Comparison of ENCODE assay signal across 32 mouse cellular contexts in the genomic region with DNA sequence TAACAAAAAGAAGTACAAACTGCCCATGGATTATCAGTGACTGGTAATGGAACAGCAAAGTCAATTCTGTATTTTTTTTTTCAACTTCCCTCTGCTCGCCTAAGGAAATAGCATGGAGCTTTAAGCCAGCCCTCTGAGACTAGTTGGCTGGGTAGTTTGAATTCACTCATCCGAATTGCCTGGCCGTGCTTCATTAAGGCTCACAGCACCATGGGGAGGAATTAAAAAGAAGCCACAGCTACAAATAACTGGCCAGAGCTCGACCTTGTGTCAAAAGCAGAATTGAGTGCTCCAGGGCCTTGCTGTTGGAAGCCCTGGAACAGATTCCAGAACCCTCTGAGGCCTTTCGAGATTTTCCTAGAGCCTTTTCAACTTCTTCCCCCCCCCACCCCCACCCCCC. TPM values are rescaled to one million over a fixed set of nuclear protein-coding genes. Genes with fewer than 3 reads are reported as not detected.
DNase-seq lines count a peak whose midpoint lies in the region; ATAC-seq and TF ChIP-seq lines count a peak whose summit lies in the region.
"Had no signal": no experiment of that assay in that cellular context is flagged by ENCODE, and none has a peak within 500 bp of the region (broad histone marks: within the 10 kb centered on the region; RNA-seq: fewer than 3 reads in every experiment).

No protein-coding gene starts in this region.

- H3K4me1 ChIP-seq in hindbrain, postnatal 0 days (ENCODE audit: insufficient read depth, low read length), result no peaks in the 10 kb centered on the region
- H3K4me1 ChIP-seq in hindbrain, embryonic 16.5 days (ENCODE audit: control insufficient read depth, insufficient read depth, low read depth, low read length), result no peaks in the 10 kb centered on the region; the same call in none of the 2 replicates
- H3K4me1 ChIP-seq in midbrain, postnatal 0 days (ENCODE audit: insufficient read depth, low read length), result peaks cover 6% of the 10 kb centered on the region; the same call in 1 of the 2 replicates
- 0 out of 2 replicates have a peak, but pooled peaks cover 10% of the 10 kb centered on the region for H3K4me1 ChIP-seq in midbrain, embryonic 15.5 days
- H3K4me1 ChIP-seq in lung, adult 2 months (ENCODE audit: control insufficient read depth, insufficient read depth, low read length), result no peaks in the 10 kb centered on the region
- H3K4me1 ChIP-seq: embryonic facial prominence, embryonic 13.5 days; hindbrain, embryonic 10.5 days had no signal

- no peaks in the 10 kb centered on the region for H3K9me3 ChIP-seq in hindbrain, postnatal 0 days (ENCODE audit: low read length)
- H3K9me3 ChIP-seq in hindbrain, embryonic 16.5 days (ENCODE audit: control insufficient read depth, low read length), result no peaks in the 10 kb centered on the region
- no peaks in the 10 kb centered on the region for H3K9me3 ChIP-seq in midbrain, postnatal 0 days (ENCODE audit: low read length)
- no peaks in the 10 kb centered on the region for H3K9me3 ChIP-seq in midbrain, embryonic 15.5 days
- H3K9me3 ChIP-seq: embryonic facial prominence, embryonic 10.5 days; embryonic facial prominence, embryonic 13.5 days; forebrain, embryonic 12.5 days; forebrain, embryonic 15.5 days; heart, embryonic 12.5 days; heart, embryonic 15.5 days; hindbrain, embryonic 10.5 days; hindbrain, embryonic 13.5 days had no signal

- no peak for TF ChIP-seq POLR2A in lung, adult 2 months (IDR thresholded peaks at IDR 0.05; ENCODE audit: borderline replicate concordance, extremely low read depth, low read depth, low read length)

- DNase-seq in gastrocnemius, postnatal 25 days, result peak; percentile 20
- DNase-seq in gastrocnemius, postnatal 14 days, result no peak
- DNase-seq in hindbrain, postnatal 0 days (ENCODE audit: low spot score), result peak; percentile 23
- peak; percentile 32 for DNase-seq in midbrain, postnatal 0 days (ENCODE audit: low spot score)
- peak; percentile 8 for DNase-seq in skeletal muscle tissue, adult 2 months (ENCODE audit: low read depth, low spot score)
- DNase-seq in lung, adult 2 months, result no peak
- DNase-seq: adrenal gland, adult 8-10 months; adrenal gland, postnatal 25 days; cerebellum, adult 11-12 months; cerebellum, adult 8-10 months; cerebellum, postnatal 36 days; embryo, embryonic 11 days; heart, adult 18-20 months; heart, postnatal 36 days had no signal

- no peak overlapping the region for H3K9ac ChIP-seq in hindbrain, postnatal 0 days (replicated peaks; ENCODE audit: low read length)
- H3K9ac ChIP-seq in hindbrain, embryonic 16.5 days (ENCODE audit: low read depth, low read length), result no peak overlapping the region
- no peak overlapping the region for H3K9ac ChIP-seq in midbrain, postnatal 0 days (replicated peaks; ENCODE audit: low read length, poor library complexity, severe bottlenecking)
- H3K9ac ChIP-seq in midbrain, embryonic 15.5 days, result no peak overlapping the region
- H3K9ac ChIP-seq: embryonic facial prominence, embryonic 13.5 days; forebrain, embryonic 12.5 days; forebrain, embryonic 15.5 days; heart, embryonic 12.5 days; heart, embryonic 15.5 days; hindbrain, embryonic 13.5 days had no signal

- no peak overlapping the region for H3K4me2 ChIP-seq in hindbrain, postnatal 0 days (ENCODE audit: low read depth, low read length)
- H3K4me2 ChIP-seq in hindbrain, embryonic 16.5 days (ENCODE audit: low read length), result no peak overlapping the region
- no peak overlapping the region for H3K4me2 ChIP-seq in midbrain, postnatal 0 days (ENCODE audit: low read depth, low read length, poor library complexity, severe bottlenecking)
- H3K4me2 ChIP-seq in midbrain, embryonic 15.5 days, result no peak overlapping the region
- H3K4me2 ChIP-seq: embryonic facial prominence, embryonic 13.5 days; forebrain, embryonic 12.5 days; forebrain, embryonic 15.5 days; heart, embryonic 12.5 days; heart, embryonic 15.5 days; hindbrain, embryonic 13.5 days had no signal

- no peak overlapping the region for H3K4me3 ChIP-seq in hindbrain, postnatal 0 days (ENCODE audit: low read length)
- H3K4me3 ChIP-seq in hindbrain, embryonic 16.5 days (ENCODE audit: low read length), result no peak overlapping the region
- H3K4me3 ChIP-seq in midbrain, postnatal 0 days (ENCODE audit: low read depth, low read length), result no peak overlapping the region
- no peak overlapping the region for H3K4me3 ChIP-seq in midbrain, embryonic 15.5 days
- no peak overlapping the region for H3K4me3 ChIP-seq in lung, adult 2 months (replicated peaks; ENCODE audit: extremely low read depth, low read depth, low read length)
- H3K4me3 ChIP-seq: embryonic facial prominence, embryonic 10.5 days; embryonic facial prominence, embryonic 13.5 days; erythroblast, embryonic 14.5 days; forebrain, embryonic 12.5 days; forebrain, embryonic 15.5 days; heart, embryonic 12.5 days; heart, embryonic 15.5 days; hindbrain, embryonic 10.5 days; hindbrain, embryonic 13.5 days had no signal

- no peak for TF ChIP-seq CTCF in hindbrain, postnatal 0 days (IDR thresholded peaks at IDR 0.05; ENCODE audit: low read depth)
- TF ChIP-seq CTCF in midbrain, postnatal 0 days (IDR thresholded peaks at IDR 0.05), result no peak
- no peak for TF ChIP-seq CTCF in lung, adult 2 months (IDR thresholded peaks at IDR 0.05; ENCODE audit: insufficient read depth, low read length)

- H3K27me3 ChIP-seq in hindbrain, postnatal 0 days (ENCODE audit: insufficient read depth, low read length), result no peaks in the 10 kb centered on the region; the same call in 1 of the 2 replicates
- no peaks in the 10 kb centered on the region for H3K27me3 ChIP-seq in hindbrain, embryonic 16.5 days (replicated peaks; ENCODE audit: control insufficient read depth, insufficient read depth, low read length)
- no peaks in the 10 kb centered on the region for H3K27me3 ChIP-seq in midbrain, postnatal 0 days (ENCODE audit: insufficient read depth, low read length)
- 0 out of 2 replicates have a peak, but pooled peaks cover 4% of the 10 kb centered on the region for H3K27me3 ChIP-seq in midbrain, embryonic 15.5 days (replicated peaks)
- H3K27me3 ChIP-seq: embryonic facial prominence, embryonic 13.5 days; forebrain, embryonic 15.5 days; heart, embryonic 15.5 days; hindbrain, embryonic 13.5 days had no signal

- WGBS in hindbrain, postnatal 0 days, result 17% methylated on average over 5 of the region's 5 CpGs
- 20% methylated on average over 5 of the region's 5 CpGs for WGBS in hindbrain, embryonic 16.5 days
- WGBS in midbrain, postnatal 0 days, result 17% methylated on average over 5 of the region's 5 CpGs
- WGBS in midbrain, embryonic 15.5 days, result 14% methylated on average over 5 of the region's 5 CpGs
- 50% methylated on average over 5 of the region's 5 CpGs for WGBS in lung, adult 2 months

- H3K36me3 ChIP-seq in hindbrain, postnatal 0 days (ENCODE audit: insufficient read depth, low read length), result no peaks in the 10 kb centered on the region
- H3K36me3 ChIP-seq in hindbrain, embryonic 16.5 days (ENCODE audit: control insufficient read depth, insufficient read depth, low read length), result no peaks in the 10 kb centered on the region
- H3K36me3 ChIP-seq in midbrain, postnatal 0 days (ENCODE audit: insufficient read depth, low read length), result no peaks in the 10 kb centered on the region
- H3K36me3 ChIP-seq in midbrain, embryonic 15.5 days (replicated peaks), result no peaks in the 10 kb centered on the region
- H3K36me3 ChIP-seq: embryonic facial prominence, embryonic 10.5 days; embryonic facial prominence, embryonic 13.5 days; forebrain, embryonic 12.5 days; forebrain, embryonic 15.5 days; heart, embryonic 12.5 days; heart, embryonic 15.5 days; hindbrain, embryonic 10.5 days; hindbrain, embryonic 13.5 days had no signal

- H3K27ac ChIP-seq in hindbrain, postnatal 0 days, result no peak overlapping the region
- no peak overlapping the region for H3K27ac ChIP-seq in hindbrain, embryonic 16.5 days (ENCODE audit: low read depth, low read length)
- H3K27ac ChIP-seq in midbrain, postnatal 0 days (ENCODE audit: low read depth, low read length), result no peak overlapping the region
- no peak overlapping the region for H3K27ac ChIP-seq in midbrain, embryonic 15.5 days
- H3K27ac ChIP-seq: embryonic facial prominence, embryonic 10.5 days; embryonic facial prominence, embryonic 13.5 days; forebrain, embryonic 12.5 days; forebrain, embryonic 15.5 days; heart, embryonic 15.5 days; hindbrain, embryonic 10.5 days; hindbrain, embryonic 13.5 days had no signal

- no peak for ATAC-seq in hindbrain, postnatal 0 days
- ATAC-seq in hindbrain, embryonic 16.5 days, result no peak
- ATAC-seq in midbrain, postnatal 0 days (ENCODE audit: low FRiP score), result no peak
- ATAC-seq in midbrain, embryonic 15.5 days (replicated peaks), result no peak
- ATAC-seq: forebrain, embryonic 15.5 days had no signal

- intact Hi-C loops in gastrocnemius, postnatal 14 days (cut with DNase I; ENCODE audit: low total_unique reads), result no loop called here

RNA-seq across cellular contexts. Expression of a gene that starts 8.8 kb away (rescaled TPM):
- not detected for total RNA-seq in gastrocnemius, postnatal 25 days (2021)
- not detected for total RNA-seq in gastrocnemius, postnatal 14 days (2021)
- not detected in 2 replicates for total RNA-seq in hindbrain, postnatal 0 days (2014; rRNA removed)
- polyA plus RNA-seq in hindbrain, postnatal 0 days (2015; fragmentation: Nextera tagmentation; extraction: Ambion mirVana), result not detected in 2 replicates
- polyA plus RNA-seq in hindbrain, embryonic 16.5 days (2015; fragmentation: Nextera tagmentation; extraction: Ambion mirVana), result not detected in 2 replicates
- total RNA-seq in midbrain, postnatal 0 days (2014; rRNA removed), result 0.57 TPM in 1 of 2 replicates, not detected in the other
- polyA plus RNA-seq in midbrain, postnatal 0 days (2015; fragmentation: Nextera tagmentation; extraction: Ambion mirVana), result not detected in 2 replicates
- polyA plus RNA-seq in midbrain, embryonic 15.5 days (2015; fragmentation: Nextera tagmentation; extraction: Ambion mirVana), result 0.09 TPM in 1 of 2 replicates, not detected in the other
- 0.15 and 0.17 TPM in 2 replicates for polyA plus RNA-seq in lung, adult 2 months (2012; rRNA removed)
- total RNA-seq: adrenal gland, adult 8-10 months; adrenal gland, postnatal 25 days; ES-E14; gastrocnemius, adult 8-10 months; gastrocnemius, postnatal 4 days; heart, adult 18-20 months; heart, postnatal 10 days; heart, postnatal 36 days had no signal
- polyA plus RNA-seq: brain, embryonic 14.5 days; cortical plate, adult 2 months; embryonic facial prominence, embryonic 10.5 days; embryonic facial prominence, embryonic 13.5 days; erythroblast, embryonic 14.5 days; forebrain, embryonic 12.5 days; forebrain, embryonic 15.5 days; heart, embryonic 15.5 days; hindbrain, embryonic 10.5 days; intestine, embryonic 14.5 days had no signal

Comparison
In these comparisons a context has a peak if more than half of its experiments do, and no peak if none do; other contexts are left out.
1. DNase-seq: peak in gastrocnemius, postnatal 25 days (single experiment), hindbrain, postnatal 0 days (single experiment), midbrain, postnatal 0 days (single experiment) and skeletal muscle tissue, adult 2 months (single experiment); none in gastrocnemius, postnatal 14 days (single experiment) and lung, adult 2 months (single experiment).